Mouse (Mus musculus) retina, embryonic 14.5 days (tissue): ENCODE measurements around the gene Wdr6.

Experiments
- DNase-seq: peaks from one replicate; pipeline ENCODE4 v3.0.0-alpha.2; 2015; ENCODE audit warnings: low spot score

The Wdr6 gene

DNA sequence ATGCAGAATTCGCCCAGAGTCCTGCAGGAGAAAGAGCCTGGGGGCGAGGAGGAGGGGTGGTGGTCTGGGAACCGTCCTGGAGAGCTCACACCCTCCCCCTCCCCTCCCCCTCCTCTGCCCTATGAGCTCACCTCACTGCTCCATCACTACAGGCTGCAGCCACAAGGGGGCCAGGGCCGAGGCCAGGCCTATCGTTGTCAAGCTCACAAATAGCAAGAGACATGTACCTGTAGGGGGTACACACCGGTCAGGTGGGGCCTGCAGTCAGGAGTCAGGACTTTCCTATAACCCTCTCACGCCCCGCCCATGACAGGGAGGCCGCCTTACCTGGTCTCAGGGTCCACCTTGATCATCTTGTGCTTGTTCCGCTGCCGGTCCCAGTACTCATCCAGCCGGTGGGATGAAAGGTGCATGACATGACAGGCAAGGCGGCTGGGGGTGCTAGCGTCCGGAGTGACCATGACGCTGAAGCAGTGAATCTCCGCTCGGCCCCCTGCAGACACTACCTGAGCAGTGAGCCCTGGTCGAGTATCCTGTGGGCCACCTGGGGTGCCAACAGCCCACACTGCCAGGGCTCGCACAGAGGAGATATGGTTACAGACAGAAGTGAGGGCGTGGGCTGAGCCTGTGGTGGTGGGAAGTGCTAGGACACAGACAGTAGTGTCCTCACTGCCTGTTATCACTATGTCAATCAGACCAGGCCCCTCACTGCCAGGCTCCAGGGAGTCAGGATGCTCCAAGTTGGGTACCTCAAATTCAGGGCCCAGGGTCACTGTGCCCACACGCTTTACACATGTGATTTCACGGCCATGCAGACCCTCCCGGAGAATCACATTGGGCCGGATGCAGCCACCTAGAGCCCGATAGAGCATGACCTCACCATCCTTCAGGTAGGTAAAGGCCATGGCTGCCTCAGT lies 4.5 kb downstream of the Wdr6 start:
- peak; percentile 84 for DNase-seq

DNA sequence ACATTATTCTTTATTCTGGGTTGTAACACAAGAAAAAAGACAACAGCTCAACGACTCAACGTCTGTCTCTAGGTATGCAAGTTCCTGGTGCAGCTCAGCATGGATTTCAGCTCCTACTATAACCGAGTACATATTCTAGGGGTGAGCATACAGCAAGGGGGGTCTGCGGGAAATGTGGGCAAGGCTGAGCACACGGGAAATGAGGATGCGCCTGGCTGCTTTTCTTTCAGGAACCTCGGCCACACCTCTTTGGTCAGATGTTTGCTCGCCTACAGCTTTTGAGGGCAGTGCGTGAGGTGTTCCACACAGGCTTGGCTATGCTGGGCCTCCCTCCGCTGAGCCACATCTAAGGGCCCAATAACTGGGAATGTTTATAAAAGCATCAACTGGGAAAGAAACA lies 6.2 kb downstream of the Wdr6 start:
- DNase-seq: no peak

DNA sequence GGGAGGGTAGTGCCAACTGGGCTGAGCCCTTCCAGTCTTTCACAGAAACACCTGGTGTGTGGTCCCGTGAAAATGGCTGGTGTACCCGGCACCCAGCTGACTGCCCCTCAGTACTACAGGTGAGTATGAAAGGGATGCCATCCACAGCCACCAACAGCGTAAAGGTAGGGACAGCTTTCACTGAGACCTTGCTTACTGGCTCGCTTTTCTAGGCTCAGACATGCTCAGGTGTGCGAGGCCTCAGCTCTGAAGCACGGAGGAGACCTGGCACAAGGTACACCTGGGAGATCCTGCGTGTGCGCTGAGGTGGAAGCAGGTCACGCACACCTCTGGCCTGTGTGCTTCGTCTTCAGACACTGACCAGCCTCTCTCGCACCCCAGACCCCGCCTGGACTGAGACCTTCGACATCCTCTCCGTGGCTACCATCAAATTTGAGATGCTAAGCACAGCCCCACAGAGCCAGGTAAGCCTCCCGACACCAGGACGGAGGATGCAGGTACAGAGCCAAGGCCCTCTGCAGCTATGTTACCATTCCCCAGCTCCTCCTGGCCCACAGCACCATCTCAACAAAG lies 7.1 kb downstream of the Wdr6 start:
- DNase-seq: no peak

DNA sequence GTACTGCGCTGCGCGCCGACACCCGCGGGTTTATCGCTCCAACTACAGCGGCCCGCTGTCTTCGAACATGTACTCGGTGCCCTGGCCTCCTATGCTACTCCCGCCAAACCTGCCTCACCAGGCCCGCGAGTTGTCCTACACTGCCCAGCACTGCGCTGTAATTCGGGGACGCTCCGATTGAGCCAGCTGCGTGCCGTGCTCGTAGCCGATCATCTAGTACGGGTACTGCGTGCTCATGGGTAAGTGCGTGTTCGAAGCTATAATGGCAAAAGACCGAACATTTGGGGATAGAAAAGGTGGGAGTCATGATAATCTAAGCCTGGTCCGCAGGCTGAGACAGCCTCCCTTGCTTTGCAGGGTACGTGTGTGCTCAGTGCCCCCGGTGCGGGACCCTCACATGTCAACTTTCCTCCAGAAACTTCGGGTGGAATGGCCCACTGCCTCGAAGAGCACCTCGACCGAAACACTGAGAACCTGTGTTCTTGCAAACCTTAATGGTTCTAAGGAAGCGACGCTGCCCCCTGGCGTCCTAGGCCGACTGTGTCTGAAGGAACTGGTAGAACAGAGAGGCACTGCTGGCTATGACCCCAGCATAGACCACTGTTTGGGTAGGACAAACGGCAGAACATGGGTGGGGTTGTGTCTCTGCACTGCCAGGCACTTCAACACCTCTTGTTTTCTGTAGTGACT lies 8.2 kb downstream of the Wdr6 start:
- DNase-seq: peak; percentile 87

DNA sequence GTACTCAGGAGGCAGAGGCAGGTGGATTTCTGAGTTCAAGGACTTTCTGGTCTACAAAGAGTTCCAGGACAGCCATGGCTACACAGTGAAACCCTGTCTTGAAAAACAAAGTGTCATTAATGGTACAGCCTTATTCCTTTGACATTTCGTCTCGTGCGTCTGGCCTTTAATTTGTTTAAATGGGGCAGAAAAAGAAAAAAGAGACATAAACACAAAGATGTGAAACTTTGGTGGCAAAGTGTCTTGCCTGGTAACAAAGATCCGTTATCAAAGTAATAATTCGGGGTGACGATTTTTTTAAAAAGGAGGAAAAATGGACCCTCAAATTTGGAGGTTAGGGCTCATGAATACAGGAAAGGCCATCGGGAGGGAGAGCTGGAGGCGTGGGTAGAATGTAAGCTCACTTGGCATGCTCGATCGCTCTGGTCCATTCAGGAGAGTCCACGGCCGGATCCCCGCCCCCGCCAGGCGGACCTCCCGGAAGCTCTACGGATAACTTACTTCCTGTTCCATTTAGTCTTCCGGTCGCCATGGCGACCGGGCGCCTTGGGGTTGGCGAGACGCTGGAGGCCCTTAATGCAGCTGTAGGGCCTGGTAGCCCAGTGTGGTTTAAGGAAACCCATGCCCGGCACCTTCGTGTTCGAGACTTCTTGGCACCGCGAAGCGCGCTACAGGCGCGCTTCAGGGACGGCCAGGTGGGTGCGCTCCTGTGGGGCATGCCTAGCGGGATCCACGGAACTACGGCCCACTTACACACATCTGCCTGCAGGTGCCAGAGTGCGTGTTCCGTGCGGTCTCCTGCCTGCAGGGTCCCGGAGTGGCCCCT lies 8.9 kb downstream of the Wdr6 start, which contains the start of gene Dalrd3:
TSS of gene Dalrd3 (plus strand) at position 506 of the 826 bp plus-strand sequence.
- peak; percentile 94 for DNase-seq

DNA sequence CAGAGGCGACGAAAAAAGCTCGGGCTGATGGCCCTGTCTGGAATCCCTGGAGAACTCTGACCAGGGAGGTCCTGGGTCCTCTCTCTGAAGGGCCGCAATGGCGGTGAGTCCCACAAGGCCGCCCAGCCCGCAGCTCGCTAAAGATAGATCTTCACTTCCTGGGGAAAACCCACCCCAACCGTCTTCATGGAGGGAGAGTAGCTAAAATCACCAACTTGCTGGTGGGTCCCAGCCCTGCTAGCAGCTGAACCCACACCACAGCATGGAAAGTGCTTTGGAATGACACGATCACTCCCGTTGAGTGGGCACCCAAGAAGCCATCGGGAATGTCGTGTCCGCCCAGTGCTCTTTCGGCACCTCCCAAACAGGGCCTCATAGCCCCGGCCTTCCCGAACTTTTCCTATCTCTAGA lies 10.0 kb downstream of the Wdr6 start:
- no peak for DNase-seq

DNA sequence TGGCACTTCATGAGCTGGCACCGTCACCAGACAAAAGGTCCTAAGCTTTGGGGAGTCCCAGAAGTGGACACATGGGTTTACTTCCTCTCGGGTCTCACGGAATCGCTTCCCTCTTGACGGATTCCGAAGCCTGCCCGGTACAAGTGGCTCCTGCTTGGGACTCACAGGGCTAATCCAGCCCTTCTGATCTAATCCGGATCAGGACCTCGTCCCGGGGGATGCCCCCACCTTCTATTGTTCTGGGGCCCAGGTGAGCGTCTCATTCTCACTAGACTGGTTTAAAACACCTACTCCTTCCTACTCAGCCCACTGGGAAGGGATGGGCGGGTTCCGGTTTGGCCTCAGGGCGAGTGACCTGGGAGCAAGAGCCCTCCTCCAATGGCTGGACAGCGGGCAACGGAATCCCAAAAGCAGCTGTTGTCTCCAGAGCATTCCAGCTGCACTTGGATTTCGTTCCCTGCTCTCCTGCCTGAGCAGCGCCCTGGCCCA lies 10.6 kb downstream of the Wdr6 start:
- DNase-seq: peak; percentile 17

DNA sequence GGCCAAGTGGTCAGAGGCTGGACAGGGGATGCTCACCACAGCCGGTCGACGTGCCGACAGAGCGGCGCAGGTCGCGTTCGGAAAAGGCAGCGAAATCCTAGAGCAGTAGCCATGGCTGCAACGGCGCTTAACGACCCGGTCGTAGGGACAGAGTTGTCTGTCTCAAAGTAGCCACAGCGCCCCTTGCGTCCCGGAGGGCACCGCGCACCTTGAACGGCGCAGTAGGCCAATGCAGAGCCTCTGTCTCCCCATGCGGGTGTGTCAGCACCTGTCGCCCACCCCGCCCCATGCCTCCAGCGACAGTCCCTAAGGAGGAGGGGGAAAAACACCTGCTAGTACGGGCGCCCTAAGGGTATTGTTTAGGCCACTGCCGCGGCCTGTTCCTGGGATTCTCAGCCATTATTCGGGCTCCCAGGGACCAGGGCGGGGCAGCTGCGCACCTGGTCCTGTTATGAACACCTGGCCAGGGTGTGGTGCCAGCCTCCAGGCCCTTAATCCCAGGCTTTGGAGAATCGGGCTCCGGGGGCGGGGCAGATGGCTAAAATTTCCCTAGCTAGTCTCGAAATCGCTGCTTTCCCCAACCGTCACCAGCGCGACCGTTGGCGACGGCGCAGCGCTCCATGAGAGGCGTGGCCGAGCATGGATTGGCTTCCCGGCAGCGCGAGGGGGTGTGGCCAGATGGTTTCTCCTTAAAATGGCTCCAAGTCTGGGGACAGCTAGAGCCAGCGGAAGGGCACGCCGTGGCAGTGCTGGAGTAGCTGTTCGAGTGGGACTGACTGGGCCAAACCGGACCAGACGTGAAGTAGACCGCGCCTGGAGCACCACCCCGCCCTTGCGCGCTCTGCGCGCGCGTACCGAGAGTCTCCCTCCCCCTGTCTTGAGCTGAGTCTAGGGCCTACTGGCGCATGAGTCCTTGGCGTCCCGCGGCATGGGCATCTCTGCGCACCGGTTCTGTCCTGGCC lies 11.4 kb downstream of the Wdr6 start, which contains the start of gene Ndufaf3:
TSS of gene Ndufaf3 (minus strand) at position 620 of the 962 bp plus-strand sequence.
- DNase-seq: peak; percentile 96

DNA sequence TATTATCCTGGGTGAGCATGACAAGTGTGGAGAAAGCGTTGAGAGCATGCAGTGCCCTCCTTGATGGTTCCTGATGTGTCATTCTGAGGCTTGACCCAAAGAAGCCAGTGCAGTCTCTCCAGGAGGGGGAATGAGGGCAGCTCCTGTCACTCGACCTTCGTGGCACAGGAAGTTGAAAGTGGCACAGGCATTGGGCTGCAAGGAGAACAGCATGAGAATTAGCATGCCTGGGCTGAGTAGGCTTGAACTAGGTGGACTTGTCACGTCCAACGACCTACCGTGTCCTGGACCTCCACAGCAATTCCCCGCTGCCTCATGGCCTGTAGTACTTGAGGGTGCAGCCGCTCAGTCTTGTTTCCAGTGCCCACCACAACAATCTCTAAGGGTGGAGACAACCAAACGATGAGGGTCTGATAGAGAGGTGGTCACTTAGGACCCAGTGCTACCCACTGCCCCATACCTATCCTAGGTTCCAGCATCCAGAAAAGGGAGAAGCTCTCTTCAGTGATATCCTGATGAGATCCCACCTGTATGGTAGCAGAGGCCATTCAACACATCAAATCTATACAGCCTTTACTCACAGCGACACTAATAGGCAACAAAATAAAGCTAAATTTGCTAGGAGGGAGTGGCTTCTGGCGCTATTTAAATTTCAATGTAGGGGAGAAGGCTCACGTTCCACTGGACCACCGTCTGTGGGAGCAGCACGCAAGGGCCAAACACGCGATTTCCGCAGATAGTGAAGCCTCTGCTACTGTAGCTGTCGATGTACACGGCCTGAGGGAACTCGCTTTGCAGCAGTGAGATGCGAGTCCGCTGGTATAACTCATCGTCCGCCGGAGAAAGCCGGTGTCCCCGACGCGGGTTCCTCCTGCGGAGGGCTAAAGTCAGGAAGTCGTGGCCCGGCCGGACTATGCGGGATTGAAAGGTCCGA lies 12.4 kb downstream of the Wdr6 start:
- no peak for DNase-seq

DNA sequence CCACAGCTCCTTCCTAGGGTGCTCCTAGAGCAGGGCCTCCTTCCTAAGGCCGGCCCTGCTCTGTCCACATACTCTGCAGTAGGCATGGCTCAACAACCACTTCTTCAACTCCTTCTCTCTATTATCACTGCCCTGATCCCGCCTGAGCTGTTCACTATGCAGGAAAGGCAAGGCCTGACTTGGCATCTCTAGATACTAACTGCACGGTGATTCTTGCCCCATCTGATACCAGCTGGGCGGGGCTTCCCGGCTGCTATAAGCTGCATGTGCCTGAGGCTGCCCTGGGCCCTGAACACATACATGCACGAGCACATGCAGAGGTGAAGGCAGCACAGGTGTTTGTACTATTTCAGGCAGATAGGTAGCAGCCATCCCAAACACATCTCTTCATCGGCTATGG lies 14.4 kb downstream of the Wdr6 start:
- no peak for DNase-seq

DNA sequence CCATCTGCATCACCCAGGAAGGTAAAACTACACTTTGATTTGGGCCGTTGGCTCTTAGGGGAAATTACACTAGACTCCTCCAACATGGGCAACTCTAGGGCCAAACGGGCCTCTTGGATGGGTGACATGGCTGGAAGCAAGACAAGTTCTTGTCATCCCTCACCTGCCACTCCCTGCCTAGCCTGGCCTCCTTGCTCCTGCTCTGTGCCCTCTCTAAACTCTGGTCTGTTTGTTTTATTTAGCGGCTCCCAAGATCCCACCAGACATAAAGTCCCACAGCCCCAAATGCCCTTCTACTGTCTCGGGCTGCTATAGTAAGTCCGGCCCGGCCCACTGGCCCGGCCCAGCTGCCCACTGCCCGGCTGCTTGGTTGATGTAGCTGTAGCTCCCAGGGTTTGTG lies 14.9 kb downstream of the Wdr6 start:
- DNase-seq: no peak

DNA sequence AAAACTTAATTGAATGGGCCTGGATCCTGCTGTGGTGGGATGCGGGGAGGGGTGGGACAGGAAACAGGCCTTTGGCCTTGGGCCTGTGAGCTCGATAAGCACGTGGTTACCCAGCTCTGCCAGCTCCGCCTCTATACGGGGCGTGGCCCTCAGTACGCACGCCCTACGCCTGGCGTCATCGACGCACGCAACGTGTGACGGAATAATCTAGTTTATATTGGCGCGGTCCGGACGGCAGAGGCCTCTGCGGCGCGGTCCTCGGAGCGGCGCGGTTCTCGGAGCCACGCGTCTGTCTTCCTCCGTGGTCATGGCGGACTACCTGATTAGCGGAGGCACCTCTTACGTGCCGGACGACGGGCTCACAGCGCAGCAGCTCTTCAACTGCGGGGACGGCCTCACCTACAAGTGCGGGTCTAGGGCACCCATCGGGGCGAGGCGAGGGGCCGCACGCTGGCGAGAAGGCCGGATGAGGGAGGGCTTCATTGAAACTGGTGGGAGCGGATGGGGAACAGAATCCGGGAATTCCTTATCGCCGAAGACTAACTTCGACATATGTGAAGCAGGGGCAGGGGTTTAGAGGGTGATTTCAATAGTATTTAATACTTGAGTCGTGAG lies 18.2 kb downstream of the Wdr6 start, which contains the start of gene Impdh2:
TSS of gene Impdh2 (plus strand) at position 60 of the 615 bp plus-strand sequence.
- peak; percentile 97 for DNase-seq

DNA sequence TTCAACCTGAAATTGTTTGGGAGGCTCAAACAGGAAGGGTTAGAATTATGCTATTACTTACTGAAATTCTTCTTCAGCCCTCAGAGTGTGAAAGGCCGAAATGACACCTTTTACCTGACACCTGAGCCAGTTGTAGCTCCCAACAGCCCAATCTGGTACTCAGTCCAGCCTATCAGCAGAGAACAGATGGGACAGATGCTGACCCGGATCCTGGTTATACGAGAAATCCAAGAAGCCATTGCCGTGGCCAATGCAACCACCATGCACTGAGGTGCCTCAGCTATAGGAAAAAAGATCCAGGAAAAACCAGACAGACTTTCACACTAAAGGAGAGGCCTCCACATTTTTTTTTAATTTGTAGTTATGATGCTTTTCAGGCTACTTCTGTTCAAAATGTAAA lies 19.4 kb downstream of the Wdr6 start:
- DNase-seq: no peak

DNA sequence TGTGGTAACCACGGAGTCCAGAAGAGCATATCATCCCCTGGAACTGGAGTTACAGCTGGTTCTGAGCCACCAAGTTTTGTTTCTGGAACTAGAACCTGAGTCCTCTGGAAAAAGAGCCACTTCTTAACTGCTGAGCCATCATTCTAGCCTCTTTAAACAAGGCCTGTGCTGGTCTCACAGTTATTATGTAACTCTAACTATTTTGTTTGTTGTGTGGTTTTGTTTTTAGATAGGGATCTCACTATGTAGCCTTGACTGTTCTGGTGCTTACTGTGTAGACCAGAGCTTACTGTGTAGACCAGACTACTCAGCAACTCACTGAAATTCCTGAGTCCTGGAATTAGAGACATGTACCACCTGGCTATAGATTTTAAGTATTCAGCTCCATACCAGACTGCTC lies 31.7 kb downstream of the Wdr6 start:
- no peak for DNase-seq

DNA sequence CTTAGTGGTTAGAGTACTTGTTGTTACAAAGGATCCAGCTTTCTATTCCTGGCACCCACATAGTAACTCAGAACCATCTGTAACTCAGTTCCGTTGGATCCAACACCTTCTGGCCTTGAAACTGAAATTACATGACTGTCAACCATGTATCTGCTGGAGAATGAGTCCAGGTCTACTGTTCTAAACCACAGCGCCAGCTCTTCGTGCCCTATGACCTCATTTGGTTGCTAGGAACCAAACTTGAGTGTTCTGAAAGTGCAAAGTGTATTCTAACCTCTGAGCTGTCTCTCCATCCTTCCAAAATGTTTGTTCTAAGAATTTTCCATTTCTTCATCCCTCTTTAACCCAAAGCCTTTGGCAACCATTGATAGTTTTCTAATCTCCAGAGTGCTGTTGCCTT lies 32.6 kb downstream of the Wdr6 start:
- DNase-seq: no peak

DNA sequence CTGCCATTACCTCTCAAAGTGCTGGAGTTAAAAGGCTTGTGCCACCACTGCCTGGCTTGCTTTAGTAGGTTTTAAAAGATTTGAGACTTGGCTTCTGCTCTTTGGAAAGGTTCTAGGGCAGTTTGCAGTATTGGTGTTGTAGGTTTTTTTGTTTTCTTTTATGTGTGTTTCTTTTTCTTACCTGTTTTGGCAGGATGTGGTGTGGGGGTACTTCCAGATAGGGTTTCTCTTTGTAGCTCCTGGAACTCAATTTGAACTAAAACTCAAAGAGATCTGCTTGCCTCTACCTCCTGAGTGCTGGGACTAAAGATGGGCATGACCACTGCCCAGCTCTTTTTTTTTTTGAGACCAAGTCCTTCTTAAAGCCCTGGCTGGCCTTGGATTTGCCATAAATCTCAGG lies 37.7 kb downstream of the Wdr6 start:
- no peak for DNase-seq

DNA sequence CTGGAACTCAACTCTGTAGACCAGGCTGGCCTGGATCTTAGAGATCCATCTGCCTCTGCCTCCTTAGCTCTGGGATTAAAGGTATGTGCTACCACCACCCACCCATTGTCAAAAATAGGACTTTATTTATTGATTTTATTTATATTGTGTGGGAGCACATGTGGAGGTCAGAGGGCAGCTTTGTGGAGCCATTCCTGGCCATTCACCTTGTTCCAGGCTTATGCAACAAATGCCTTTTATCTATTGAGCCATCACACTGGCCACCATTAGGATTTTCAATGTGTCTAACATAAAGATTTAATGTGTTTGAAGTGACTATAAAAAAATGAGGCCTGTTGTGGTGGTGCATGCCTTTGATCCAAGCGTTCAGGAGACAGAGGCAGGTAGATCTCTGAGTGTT lies 47.0 kb downstream of the Wdr6 start:
- DNase-seq: no peak

DNA sequence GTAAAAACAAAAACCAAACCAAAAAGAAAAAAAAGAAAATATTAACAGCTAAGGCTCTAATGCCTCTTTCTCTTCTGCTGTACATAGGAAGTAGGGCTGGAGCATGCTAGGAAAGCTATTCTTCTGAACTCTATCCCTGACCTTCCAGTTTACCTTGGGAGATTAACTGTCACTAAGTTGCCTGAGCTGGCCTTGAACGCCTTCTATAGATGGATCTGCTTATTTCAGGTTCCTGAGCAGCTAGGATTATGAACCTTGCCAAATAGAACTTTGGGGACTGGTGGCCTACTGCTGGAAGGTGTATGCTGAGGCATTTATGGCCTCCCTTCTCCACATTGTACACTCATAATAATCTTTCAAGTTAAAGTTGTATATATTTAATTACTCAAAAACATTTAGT lies 47.6 kb downstream of the Wdr6 start:
- no peak for DNase-seq

DNA sequence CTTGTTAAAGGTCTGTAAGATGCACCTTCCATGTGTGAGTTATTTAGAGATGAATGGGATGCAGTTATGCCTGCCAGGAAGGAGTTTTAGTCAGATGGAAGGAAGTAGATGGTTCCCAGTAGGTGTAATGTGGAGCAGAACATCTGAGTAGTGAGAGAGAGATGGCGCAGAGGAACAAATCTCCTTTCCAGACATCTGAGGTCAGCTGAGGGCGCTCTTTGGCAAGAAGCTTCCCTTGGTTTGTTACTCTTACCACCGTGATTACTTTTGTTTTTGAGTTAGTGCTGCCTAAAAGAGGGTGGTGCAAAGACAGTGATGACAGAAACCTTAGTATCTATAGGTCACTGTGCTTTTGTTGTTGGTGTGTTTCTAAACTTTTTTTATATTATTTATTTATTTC lies 53.1 kb downstream of the Wdr6 start:
- no peak for DNase-seq
